Mouse (Mus musculus) forebrain, embryonic 12.5 days (tissue): ENCODE measurements at regions not wholly inside any gene's neighbourhood (a gene's known extent, or its start where the extent isn't known, plus 50 kb on each side); places are given as distances from the start of the nearest gene placed in this dataset.

Experiments
- ATAC-seq: fragments of 200-750 bp; cut with Nextera tagmentation; 2 replicates; pipeline ENCODE4 v1.8.0; 2017; ENCODE audit warnings: moderate TSS enrichment; ENCODE audit not compliant: low FRiP score
- H3K27ac ChIP-seq: fragments of 300-500 bp; sonication (generic); 2 replicates; pipeline ENCODE4 v1.5.1; 2016; ENCODE audit warnings: mild to moderate bottlenecking
- H3K27me3 ChIP-seq: fragments of 300-500 bp; sonication (generic); 2 replicates; pipeline ENCODE4 v1.6.1; 2016; ENCODE audit warnings: mild to moderate bottlenecking
- H3K36me3 ChIP-seq: fragments of 300-500 bp; sonication (generic); replicated peaks from 2 replicates; pipeline ENCODE4 v1.6.1; 2016; ENCODE audit warnings: mild to moderate bottlenecking
- H3K4me1 ChIP-seq: fragments of 300-500 bp; sonication (generic); 2 replicates; pipeline ENCODE4 v1.6.1; 2016
- H3K4me2 ChIP-seq: fragments of 300-500 bp; sonication (generic); 2 replicates; pipeline ENCODE4 v1.6.1; 2016; ENCODE audit warnings: mild to moderate bottlenecking, moderate library complexity
- H3K4me3 ChIP-seq: fragments of 300-500 bp; sonication (generic); replicated peaks from 2 replicates; pipeline ENCODE4 v1.5.1; 2016; ENCODE audit warnings: mild to moderate bottlenecking
- H3K9ac ChIP-seq: fragments of 300-500 bp; sonication (generic); 2 replicates; pipeline ENCODE4 v1.6.1; 2016; ENCODE audit warnings: mild to moderate bottlenecking
- H3K9me3 ChIP-seq: fragments of 300-500 bp; sonication (generic); 2 replicates; pipeline ENCODE4 v1.6.1; 2016
- WGBS: fragments of 180-500 bp; shearing (Covaris S2); methylation state at CpG from one replicate; pipeline ENCODE4 v1.1.7; 2016; 5-methylcytosine and 5-hydroxymethylcytosine counted together

DNA sequence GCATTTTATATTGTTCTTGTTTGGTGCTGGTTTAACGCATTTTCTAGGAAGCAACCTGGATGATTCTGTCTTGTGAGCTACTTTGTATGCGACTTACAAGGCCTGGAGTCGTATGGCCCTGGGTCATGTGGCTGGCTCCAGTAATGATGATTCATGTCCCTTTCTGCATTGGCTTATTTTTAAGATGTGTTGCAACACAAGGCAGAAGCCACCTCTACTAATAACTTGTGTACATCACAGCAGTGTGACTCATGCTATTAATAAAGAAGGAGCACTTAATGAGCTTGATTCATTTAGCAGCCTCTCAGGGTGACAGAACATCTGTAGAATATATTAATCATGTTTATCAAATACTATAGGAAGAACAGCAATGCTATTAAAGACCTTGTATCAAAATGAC lies 84.0 kb downstream of the Slc5a7 start:
- ATAC-seq: no peak
- 84% methylated on average over 3 of the region's 3 CpGs for WGBS
- H3K4me3 ChIP-seq: no peak overlapping the region
- H3K36me3 ChIP-seq: no peaks in the 10 kb centered on the region
- H3K27ac ChIP-seq: no peak overlapping the region
- no peaks in the 10 kb centered on the region for H3K9me3 ChIP-seq
- H3K27me3 ChIP-seq: no peaks in the 10 kb centered on the region
- no peak overlapping the region for H3K4me2 ChIP-seq
- no peak overlapping the region for H3K9ac ChIP-seq
- H3K4me1 ChIP-seq: no peaks in the 10 kb centered on the region

DNA sequence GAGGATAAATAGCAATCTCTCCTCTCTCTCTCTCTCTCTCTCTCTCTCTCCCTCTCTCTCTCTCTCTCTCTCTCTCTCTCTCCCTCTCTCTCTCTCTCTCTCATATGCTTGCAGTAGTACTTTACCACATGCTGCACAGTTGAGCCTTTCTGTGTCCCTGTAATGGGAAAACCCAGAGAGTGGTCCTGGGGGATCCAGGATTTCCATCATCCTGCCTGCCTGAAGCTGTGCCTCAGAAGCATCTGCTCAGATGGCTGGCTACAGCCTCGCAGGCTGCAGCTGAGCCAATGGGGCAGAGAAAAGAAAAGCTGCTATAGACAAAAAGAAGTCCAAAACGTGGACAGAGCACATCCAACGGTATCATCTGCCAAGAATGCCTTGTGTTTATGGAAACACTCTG lies 97.1 kb downstream of the Slc5a7 start:
- WGBS: 55% methylated on average over 3 of the region's 3 CpGs
- H3K4me1 ChIP-seq: no peaks in the 10 kb centered on the region
- H3K9ac ChIP-seq: no peak overlapping the region
- no peak overlapping the region for H3K4me3 ChIP-seq
- H3K9me3 ChIP-seq: no peaks in the 10 kb centered on the region
- H3K27ac ChIP-seq: no peak overlapping the region
- H3K4me2 ChIP-seq: no peak overlapping the region
- H3K27me3 ChIP-seq: no peaks in the 10 kb centered on the region
- no peaks in the 10 kb centered on the region for H3K36me3 ChIP-seq
- no peak for ATAC-seq

DNA sequence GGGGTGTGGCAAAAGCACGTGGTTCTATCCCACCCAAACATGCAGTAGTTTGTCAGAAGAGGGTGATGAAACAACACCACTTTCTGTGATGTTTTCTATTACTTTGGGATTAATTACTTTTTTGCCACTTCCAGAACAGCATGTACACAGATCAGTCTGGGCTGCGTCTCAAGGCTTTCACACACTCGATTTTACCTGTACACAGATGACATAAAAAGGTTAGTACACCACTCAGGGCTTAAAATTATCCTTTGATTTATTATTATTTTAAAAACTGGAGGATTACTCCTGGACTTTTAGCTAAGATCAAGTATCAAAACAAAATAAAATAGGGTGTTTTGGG lies 106.6 kb downstream of the Slc5a7 start:
- Histone ChIP-seq H3K4me2 (no peak overlapping the region), H3K36me3 (no peaks in the 10 kb centered on the region), H3K27ac (no peak overlapping the region), H3K9ac (no peak overlapping the region), H3K9me3 (no peaks in the 10 kb centered on the region), H3K4me1 (peaks cover 3% of the 10 kb centered on the region; the same call in 1 of the 2 replicates), H3K4me3 (no peak overlapping the region), H3K27me3 (no peaks in the 10 kb centered on the region)
- 67% methylated on average over 3 of the region's 3 CpGs for WGBS
- peak; percentile 17; the same call in 1 of the 2 replicates for ATAC-seq

DNA sequence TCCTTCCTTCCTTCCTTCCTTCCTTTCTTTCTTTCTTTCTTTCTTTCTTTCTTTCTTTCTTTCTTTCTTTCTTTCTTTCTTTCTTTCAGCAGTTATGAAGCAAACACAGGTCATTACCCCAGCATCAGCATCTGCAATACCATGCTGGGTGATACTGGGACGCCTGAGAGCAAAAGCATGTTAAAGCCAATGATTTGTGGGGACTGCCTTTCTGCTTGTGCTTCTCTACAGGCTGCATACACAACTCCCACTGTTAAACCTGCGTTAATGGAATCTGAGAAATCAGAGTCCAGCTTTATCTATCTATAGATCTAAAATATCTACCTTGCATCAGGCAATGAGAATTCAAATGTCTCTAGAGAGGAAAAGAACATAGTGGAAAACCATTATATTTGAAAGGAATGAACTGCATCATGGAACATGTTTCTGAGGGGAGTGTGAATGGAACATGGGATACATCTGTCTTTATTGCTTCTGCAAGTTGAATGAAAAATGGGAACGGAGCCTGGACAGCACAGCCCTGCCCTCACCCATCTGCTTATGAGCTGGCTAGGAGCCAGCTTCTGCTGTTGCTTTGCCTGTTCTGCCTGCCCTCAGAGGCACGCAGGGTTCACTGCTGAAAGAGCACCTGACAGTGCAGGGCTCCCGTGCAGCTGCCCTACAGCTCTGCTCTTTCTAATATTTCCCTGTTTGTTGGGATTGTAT lies 107.2 kb downstream of the Slc5a7 start:
- no peak overlapping the region for H3K9ac ChIP-seq
- 54% methylated on average over 5 of the region's 5 CpGs for WGBS
- H3K4me3 ChIP-seq: no peak overlapping the region
- peaks cover 3% of the 10 kb centered on the region; the same call in 1 of the 2 replicates for H3K4me1 ChIP-seq
- no peaks in the 10 kb centered on the region for H3K27me3 ChIP-seq
- no peak overlapping the region for H3K27ac ChIP-seq
- no peaks in the 10 kb centered on the region for H3K9me3 ChIP-seq
- no peak overlapping the region for H3K4me2 ChIP-seq
- ATAC-seq: peak; percentile 86
- H3K36me3 ChIP-seq: no peaks in the 10 kb centered on the region

DNA sequence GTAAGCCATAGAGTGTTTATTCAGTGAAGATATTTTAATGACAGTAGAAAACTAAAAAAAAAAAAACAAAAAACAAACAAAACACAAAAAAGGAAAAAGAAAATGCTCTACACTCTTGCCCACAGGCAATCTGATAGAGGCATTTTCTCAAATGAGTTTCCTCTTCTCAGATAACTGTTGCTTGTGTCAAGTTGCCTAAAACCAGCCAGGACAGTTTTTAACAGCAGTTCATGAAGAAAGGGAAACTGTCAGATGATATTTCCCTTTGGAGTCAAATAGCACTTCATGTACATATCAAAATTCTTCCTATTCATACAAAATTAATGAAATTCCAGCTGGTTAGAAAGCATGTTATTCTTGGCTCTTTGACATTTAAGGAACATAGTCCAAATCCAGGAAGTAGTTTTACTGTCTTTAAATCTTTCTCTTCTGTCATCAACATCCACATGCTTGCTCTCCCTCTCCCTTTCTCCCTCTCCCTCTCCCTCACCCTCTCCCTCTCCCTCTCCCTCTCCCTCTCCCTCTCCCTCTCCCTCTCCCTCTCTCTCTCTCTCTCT lies 109.8 kb downstream of the Slc5a7 start:
- Histone ChIP-seq H3K4me1 (peaks cover 3% of the 10 kb centered on the region; the same call in 1 of the 2 replicates), H3K4me2 (no peak overlapping the region), H3K36me3 (no peaks in the 10 kb centered on the region), H3K27ac (no peak overlapping the region), H3K4me3 (no peak overlapping the region), H3K27me3 (no peaks in the 10 kb centered on the region), H3K9ac (no peak overlapping the region), H3K9me3 (no peaks in the 10 kb centered on the region)
- no peak for ATAC-seq

DNA sequence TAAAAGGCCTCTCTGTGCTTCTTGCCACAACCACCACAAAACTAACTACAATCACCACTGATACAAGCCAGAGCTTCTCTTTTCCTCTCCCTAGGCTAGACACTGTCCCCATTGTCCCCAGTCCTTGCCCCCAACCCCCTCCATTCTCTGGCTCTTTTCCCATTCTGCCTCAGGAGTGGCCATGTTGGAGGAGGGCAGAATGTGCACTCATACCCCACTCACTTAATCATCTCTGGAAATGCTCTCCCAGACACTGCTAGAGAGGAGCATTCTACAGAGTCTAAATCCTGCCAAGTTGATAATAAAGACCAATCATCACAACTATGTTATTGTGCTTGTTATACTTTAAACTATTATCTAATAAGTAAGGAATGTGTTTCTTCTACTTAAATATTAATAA lies 116.8 kb downstream of the Slc5a7 start:
- no peak for ATAC-seq
- no peaks in the 10 kb centered on the region for H3K27me3 ChIP-seq

DNA sequence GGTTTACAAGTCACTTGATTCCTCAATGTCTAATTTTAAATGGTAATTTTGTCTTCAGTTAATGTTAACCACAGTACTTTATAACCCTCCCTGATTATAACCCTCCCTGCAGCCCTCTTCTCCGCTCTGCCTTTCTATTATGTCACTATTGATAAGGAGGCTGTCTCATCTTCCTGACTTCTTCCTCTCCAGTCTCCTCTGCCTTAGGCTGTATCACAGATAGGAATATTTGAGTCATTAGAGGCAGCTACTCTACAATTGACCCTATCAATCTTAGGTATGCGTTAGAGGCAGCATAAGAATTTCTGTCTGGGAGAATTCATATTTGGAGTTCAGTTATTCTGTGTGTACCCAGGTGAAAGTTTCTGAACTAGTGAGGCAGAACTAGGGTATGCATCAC lies 118.3 kb downstream of the Slc5a7 start:
- 91% methylated on average over 2 of the region's 2 CpGs for WGBS
- Histone ChIP-seq H3K9me3 (no peaks in the 10 kb centered on the region), H3K4me3 (no peak overlapping the region)

More for the DNA sequence above, 116.8 kb downstream of the Slc5a7 start:
- Histone ChIP-seq H3K9ac (no peak overlapping the region), H3K4me1 (no peaks in the 10 kb centered on the region), H3K9me3 (no peaks in the 10 kb centered on the region), H3K4me2 (no peak overlapping the region), H3K36me3 (no peaks in the 10 kb centered on the region), H3K4me3 (no peak overlapping the region), H3K27ac (no peak overlapping the region)

DNA sequence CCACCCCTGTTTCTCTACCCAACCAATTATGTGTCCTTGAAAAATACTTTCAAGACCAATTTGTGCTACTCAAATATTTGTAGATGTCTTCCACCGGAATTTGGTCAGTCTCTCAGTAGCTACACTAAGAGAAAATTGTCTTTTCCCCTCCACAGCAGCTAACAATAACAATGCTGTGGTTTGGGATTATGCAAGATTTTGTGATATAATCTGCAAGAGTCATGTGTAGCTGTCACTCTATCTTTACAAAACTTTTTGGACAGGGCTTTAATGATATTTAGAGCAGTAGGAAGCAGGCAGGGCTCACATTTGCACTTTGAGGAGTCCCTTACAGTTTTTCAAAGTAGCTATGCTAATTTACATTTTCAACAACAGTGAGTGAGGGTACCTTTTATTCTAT lies 128.1 kb downstream of the Slc5a7 start:
- ATAC-seq: no peak
- Histone ChIP-seq H3K9me3 (no peaks in the 10 kb centered on the region), H3K27me3 (no peaks in the 10 kb centered on the region), H3K4me3 (no peak overlapping the region), H3K9ac (no peak overlapping the region), H3K4me2 (no peak overlapping the region), H3K4me1 (no peaks in the 10 kb centered on the region), H3K27ac (no peak overlapping the region), H3K36me3 (no peaks in the 10 kb centered on the region)
- WGBS: 71% methylated on average over 1 of the region's 1 CpGs

More for the DNA sequence above, 118.3 kb downstream of the Slc5a7 start:
- no peaks in the 10 kb centered on the region for H3K27me3 ChIP-seq
- H3K27ac ChIP-seq: no peak overlapping the region
- no peaks in the 10 kb centered on the region for H3K4me1 ChIP-seq
- no peak overlapping the region for H3K4me2 ChIP-seq
- H3K36me3 ChIP-seq: no peaks in the 10 kb centered on the region
- no peak overlapping the region for H3K9ac ChIP-seq
- ATAC-seq: no peak

DNA sequence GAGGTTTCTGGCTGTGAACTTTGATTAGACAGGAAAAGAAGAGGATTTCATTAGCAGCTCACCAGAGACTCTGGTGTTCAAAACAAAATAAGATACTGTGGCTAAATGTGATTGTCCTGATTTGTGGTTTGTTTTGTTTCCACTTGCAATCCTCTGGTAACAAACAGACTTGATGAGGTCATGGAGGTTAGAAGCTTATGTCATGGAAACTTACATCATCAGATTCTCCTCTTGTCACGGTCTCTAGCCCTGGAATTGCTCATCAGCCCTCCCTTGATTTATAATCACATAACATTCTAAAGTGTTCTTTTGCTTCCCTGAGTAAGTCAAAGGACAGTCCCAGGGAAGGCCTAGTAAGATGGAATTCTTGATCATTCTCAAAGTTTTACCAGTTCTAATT lies 130.8 kb downstream of the Slc5a7 start:
- ATAC-seq: no peak
- WGBS: 33% methylated on average over 1 of the region's 1 CpGs

DNA sequence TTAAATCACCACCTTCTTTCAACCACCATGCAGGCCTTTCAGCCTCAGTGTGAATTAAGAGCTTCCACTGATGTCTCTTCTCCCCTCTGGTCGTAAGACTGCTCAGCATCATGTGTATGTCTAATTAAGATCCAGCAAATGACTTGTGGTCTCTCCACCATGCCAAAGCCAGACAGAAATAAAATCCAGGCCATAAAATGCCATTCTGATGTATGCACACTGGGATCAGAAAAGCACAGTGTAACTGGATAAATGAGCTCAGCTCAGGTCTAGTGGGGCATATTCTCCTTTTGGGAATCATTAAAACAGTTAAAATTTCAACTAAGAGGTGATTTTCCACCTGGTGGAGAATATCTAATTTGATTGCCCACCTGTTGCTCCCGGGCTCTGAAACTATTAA lies 136.5 kb downstream of the Slc5a7 start:
- 93% methylated on average over 2 of the region's 2 CpGs for WGBS
- Histone ChIP-seq H3K9me3 (no peaks in the 10 kb centered on the region), H3K27ac (no peak overlapping the region), H3K9ac (no peak overlapping the region), H3K4me2 (no peak overlapping the region), H3K27me3 (no peaks in the 10 kb centered on the region), H3K4me1 (no peaks in the 10 kb centered on the region), H3K36me3 (no peaks in the 10 kb centered on the region), H3K4me3 (no peak overlapping the region)
- ATAC-seq: no peak

More for the DNA sequence above, 130.8 kb downstream of the Slc5a7 start:
- H3K4me2 ChIP-seq: no peak overlapping the region
- H3K27me3 ChIP-seq: no peaks in the 10 kb centered on the region
- no peaks in the 10 kb centered on the region for H3K9me3 ChIP-seq
- no peaks in the 10 kb centered on the region for H3K36me3 ChIP-seq
- no peak overlapping the region for H3K4me3 ChIP-seq
- H3K27ac ChIP-seq: no peak overlapping the region
- no peaks in the 10 kb centered on the region for H3K4me1 ChIP-seq
- H3K9ac ChIP-seq: no peak overlapping the region

DNA sequence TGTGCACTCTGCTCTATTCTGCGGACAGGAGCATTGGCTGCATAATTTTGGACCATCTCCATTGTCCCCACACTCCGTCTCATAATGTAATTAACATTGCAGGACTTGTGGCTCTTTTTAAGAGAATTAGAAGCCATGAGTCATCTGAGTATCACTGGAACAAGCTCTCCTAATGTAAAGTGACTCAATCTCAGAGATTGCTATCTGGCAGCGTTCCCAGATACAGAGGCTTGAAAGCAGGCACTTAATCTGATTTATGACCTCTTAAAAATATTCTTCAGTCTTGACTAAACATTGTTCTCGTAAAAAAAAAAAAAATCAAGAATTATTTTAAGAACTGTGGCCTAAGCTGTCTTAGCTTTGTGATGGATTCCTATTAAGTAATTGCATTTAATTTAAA lies 140.1 kb downstream of the Slc5a7 start:
- no peaks in the 10 kb centered on the region for H3K4me1 ChIP-seq
- H3K27ac ChIP-seq: no peak overlapping the region
- no peaks in the 10 kb centered on the region for H3K27me3 ChIP-seq
- H3K4me3 ChIP-seq: no peak overlapping the region
- no peak overlapping the region for H3K4me2 ChIP-seq
- no peak overlapping the region for H3K9ac ChIP-seq
- no peaks in the 10 kb centered on the region for H3K36me3 ChIP-seq
- no peaks in the 10 kb centered on the region for H3K9me3 ChIP-seq
- no peak for ATAC-seq
- 70% methylated on average over 4 of the region's 4 CpGs for WGBS

DNA sequence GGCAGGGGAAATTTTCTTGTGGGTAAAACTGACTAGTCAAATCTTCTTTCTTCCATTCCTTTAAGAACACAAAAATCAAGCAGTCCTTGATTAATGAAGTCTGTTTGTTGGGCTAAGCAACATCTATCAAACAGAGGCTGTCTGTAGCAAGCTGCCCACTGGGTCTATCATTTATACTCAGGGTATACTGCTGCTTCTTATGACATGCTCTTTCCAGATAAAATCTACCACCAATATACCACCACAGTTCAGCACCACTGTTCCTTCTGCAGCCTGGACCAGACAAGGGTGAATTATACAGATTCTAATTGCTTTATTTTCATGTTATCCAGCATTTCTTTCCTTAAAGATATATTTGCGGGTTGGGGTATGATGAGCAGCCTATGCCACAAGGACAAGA lies 140.5 kb downstream of the Slc5a7 start:
- H3K9ac ChIP-seq: no peak overlapping the region
- H3K27me3 ChIP-seq: no peaks in the 10 kb centered on the region
- H3K9me3 ChIP-seq: no peaks in the 10 kb centered on the region
- no peak for ATAC-seq
- no peak overlapping the region for H3K4me2 ChIP-seq
- WGBS: 97% methylated on average over 1 of the region's 1 CpGs
- H3K4me3 ChIP-seq: no peak overlapping the region
- no peaks in the 10 kb centered on the region for H3K36me3 ChIP-seq
- H3K4me1 ChIP-seq: no peaks in the 10 kb centered on the region
- H3K27ac ChIP-seq: no peak overlapping the region

DNA sequence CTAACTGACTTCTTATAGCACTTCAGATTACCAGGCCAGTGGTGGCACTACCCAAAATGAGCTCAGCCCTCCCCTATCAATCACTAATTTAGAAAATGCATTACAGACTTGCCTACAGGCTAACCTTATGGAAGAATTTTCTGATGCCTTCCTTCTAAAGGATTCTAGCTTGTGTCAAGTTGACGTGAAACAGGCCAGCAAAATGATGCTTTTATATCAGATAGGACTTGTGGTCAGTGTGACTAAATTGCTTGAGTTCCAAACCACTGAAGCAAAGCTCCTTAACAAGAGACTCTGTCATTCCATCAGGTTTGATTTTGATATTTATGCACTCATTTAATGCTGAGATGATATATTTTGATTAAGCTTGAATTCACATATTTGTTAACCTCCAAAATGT lies 143.0 kb downstream of the Slc5a7 start:
- Histone ChIP-seq H3K4me2 (no peak overlapping the region), H3K27ac (no peak overlapping the region), H3K36me3 (no peaks in the 10 kb centered on the region), H3K4me3 (no peak overlapping the region), H3K9ac (no peak overlapping the region), H3K27me3 (no peaks in the 10 kb centered on the region), H3K4me1 (no peaks in the 10 kb centered on the region), H3K9me3 (no peaks in the 10 kb centered on the region)
- 86% methylated on average over 1 of the region's 1 CpGs for WGBS
- no peak for ATAC-seq
